Mouse (Mus musculus): ENCODE measurements around the gene Fbxo46. TPM values are rescaled to one million over a fixed set of nuclear protein-coding genes. Genes with fewer than 3 reads are reported as not detected.
A peak's percentile ranks its signal among the peaks of the same experiment; 100 is the strongest.

Fbxo46 gene
- polyA plus RNA-seq, 1 experiment = 49.3 TPM

GRCm38 (mm10) chr7:19131324-19131848 is 11.7 kb downstream of the Fbxo46 start:
- peak; percentile 76 for TF ChIP-seq CTCF (IDR thresholded peaks at IDR 0.05; ENCODE audit: control insufficient read depth, insufficient read depth, insufficient replicate concordance, low read depth, low read length)
- peak; percentile 42; the same call in 1 of the 2 replicates for TF ChIP-seq POLR2A (IDR thresholded peaks at IDR 0.05; ENCODE audit: control insufficient read depth, low read depth, low read length)

GRCm38 (mm10) chr7:19136168-19136567 is 16.5 kb downstream of the Fbxo46 start:
- H3K27ac ChIP-seq (ENCODE audit: control insufficient read depth, insufficient read depth, low read depth, low read length) = no peak overlapping the region
- H3K36me3 ChIP-seq (ENCODE audit: control insufficient read depth, insufficient read depth, low read length) = peaks cover 3% of the 10 kb centered on the region; the same call in 1 of the 2 replicates
- no peak overlapping the region for H3K4me3 ChIP-seq (ENCODE audit: control insufficient read depth, low read depth, low read length)
- H3K27me3 ChIP-seq (ENCODE audit: control insufficient read depth, insufficient read depth, low read length) = no peaks in the 10 kb centered on the region
- TF ChIP-seq POLR2A (IDR thresholded peaks at IDR 0.05; ENCODE audit: control insufficient read depth, low read depth, low read length) (no peak), CTCF (IDR thresholded peaks at IDR 0.05; ENCODE audit: control insufficient read depth, insufficient read depth, insufficient replicate concordance, low read depth, low read length) (no peak)
- peaks cover 3% of the 10 kb centered on the region; the same call in 1 of the 2 replicates for H3K4me1 ChIP-seq (ENCODE audit: control insufficient read depth, insufficient read depth, low read length)

More at GRCm38 (mm10) chr7:19131324-19131848, 11.7 kb downstream of the Fbxo46 start:
- H3K27me3 ChIP-seq (ENCODE audit: control insufficient read depth, insufficient read depth, low read length) = no peaks in the 10 kb centered on the region
- peak overlapping the region; percentile 85 for H3K4me3 ChIP-seq (ENCODE audit: control insufficient read depth, low read depth, low read length)
- peak overlapping the region; percentile 86 for H3K27ac ChIP-seq (ENCODE audit: control insufficient read depth, insufficient read depth, low read depth, low read length)
- peaks cover 10% of the 10 kb centered on the region; the same call in 1 of the 2 replicates for H3K4me1 ChIP-seq (ENCODE audit: control insufficient read depth, insufficient read depth, low read length)
- H3K36me3 ChIP-seq (ENCODE audit: control insufficient read depth, insufficient read depth, low read length) = no peaks in the 10 kb centered on the region

GRCm38 (mm10) chr7:19136673-19137334 is 17.1 kb downstream of the Fbxo46 start:
- TF ChIP-seq POLR2A (IDR thresholded peaks at IDR 0.05; ENCODE audit: control insufficient read depth, low read depth, low read length) (no peak), CTCF (IDR thresholded peaks at IDR 0.05; ENCODE audit: control insufficient read depth, insufficient read depth, insufficient replicate concordance, low read depth, low read length) (no peak)
- Histone ChIP-seq H3K36me3 (ENCODE audit: control insufficient read depth, insufficient read depth, low read length) (peaks cover 4% of the 10 kb centered on the region; the same call in 1 of the 2 replicates), H3K4me3 (ENCODE audit: control insufficient read depth, low read depth, low read length) (no peak overlapping the region), H3K27me3 (ENCODE audit: control insufficient read depth, insufficient read depth, low read length) (no peaks in the 10 kb centered on the region), H3K4me1 (ENCODE audit: control insufficient read depth, insufficient read depth, low read length) (peaks cover under 1% of the 10 kb centered on the region; the same call in 1 of the 2 replicates), H3K27ac (ENCODE audit: control insufficient read depth, insufficient read depth, low read depth, low read length) (no peak overlapping the region)

- H3K4me1 ChIP-seq (ENCODE audit: control insufficient read depth, insufficient read depth, low read length) = no peaks in the 10 kb centered on the region
- TF ChIP-seq CTCF (IDR thresholded peaks at IDR 0.05; ENCODE audit: control insufficient read depth, insufficient read depth, insufficient replicate concordance, low read depth, low read length) (0 out of 2 replicates have a peak, but pooled peaks have one; percentile 21), POLR2A (IDR thresholded peaks at IDR 0.05; ENCODE audit: control insufficient read depth, low read depth, low read length) (no peak)
- H3K36me3 ChIP-seq (ENCODE audit: control insufficient read depth, insufficient read depth, low read length) = peaks cover 4% of the 10 kb centered on the region; the same call in 1 of the 2 replicates
- H3K27me3 ChIP-seq (ENCODE audit: control insufficient read depth, insufficient read depth, low read length) = no peaks in the 10 kb centered on the region
- no peak overlapping the region for H3K27ac ChIP-seq (ENCODE audit: control insufficient read depth, insufficient read depth, low read depth, low read length)
- no peak overlapping the region for H3K4me3 ChIP-seq (ENCODE audit: control insufficient read depth, low read depth, low read length)
Observed at GRCm38 (mm10) chr7:19137380-19137779, 17.7 kb downstream of the Fbxo46 start.

- peak overlapping the region; percentile 73 for H3K4me3 ChIP-seq (ENCODE audit: control insufficient read depth, low read depth, low read length)
- H3K27me3 ChIP-seq (ENCODE audit: control insufficient read depth, insufficient read depth, low read length) = no peaks in the 10 kb centered on the region
- no peak overlapping the region for H3K27ac ChIP-seq (ENCODE audit: control insufficient read depth, insufficient read depth, low read depth, low read length)
- TF ChIP-seq POLR2A (IDR thresholded peaks at IDR 0.05; ENCODE audit: control insufficient read depth, low read depth, low read length) (no peak), CTCF (IDR thresholded peaks at IDR 0.05; ENCODE audit: control insufficient read depth, insufficient read depth, insufficient replicate concordance, low read depth, low read length) (no peak)
- peaks cover 6% of the 10 kb centered on the region for H3K4me1 ChIP-seq (ENCODE audit: control insufficient read depth, insufficient read depth, low read length)
- no peaks in the 10 kb centered on the region for H3K36me3 ChIP-seq (ENCODE audit: control insufficient read depth, insufficient read depth, low read length)
Observed at GRCm38 (mm10) chr7:19146793-19147192, 27.1 kb downstream of the Fbxo46 start.

- Histone ChIP-seq H3K4me1 (ENCODE audit: control insufficient read depth, insufficient read depth, low read length) (peaks cover 6% of the 10 kb centered on the region), H3K36me3 (ENCODE audit: control insufficient read depth, insufficient read depth, low read length) (peaks cover 4% of the 10 kb centered on the region), H3K4me3 (ENCODE audit: control insufficient read depth, low read depth, low read length) (peak overlapping the region; percentile 73), H3K27me3 (ENCODE audit: control insufficient read depth, insufficient read depth, low read length) (no peaks in the 10 kb centered on the region), H3K27ac (ENCODE audit: control insufficient read depth, insufficient read depth, low read depth, low read length) (no peak overlapping the region)
- no peak for TF ChIP-seq CTCF (IDR thresholded peaks at IDR 0.05; ENCODE audit: control insufficient read depth, insufficient read depth, insufficient replicate concordance, low read depth, low read length)
- TF ChIP-seq POLR2A (IDR thresholded peaks at IDR 0.05; ENCODE audit: control insufficient read depth, low read depth, low read length) = no peak
Observed at GRCm38 (mm10) chr7:19147497-19148045, 27.9 kb downstream of the Fbxo46 start.

GRCm38 (mm10) chr7:19148180-19148874 is 28.7 kb downstream of the Fbxo46 start:
- no peaks in the 10 kb centered on the region for H3K27me3 ChIP-seq (ENCODE audit: control insufficient read depth, insufficient read depth, low read length)
- H3K27ac ChIP-seq (ENCODE audit: control insufficient read depth, insufficient read depth, low read depth, low read length) = peak overlapping the region; percentile 95
- peak overlapping the region; percentile 91 for H3K4me3 ChIP-seq (ENCODE audit: control insufficient read depth, low read depth, low read length)
- H3K36me3 ChIP-seq (ENCODE audit: control insufficient read depth, insufficient read depth, low read length) = peaks cover 4% of the 10 kb centered on the region
- no peak for TF ChIP-seq POLR2A (IDR thresholded peaks at IDR 0.05; ENCODE audit: control insufficient read depth, low read depth, low read length)
- TF ChIP-seq CTCF (IDR thresholded peaks at IDR 0.05; ENCODE audit: control insufficient read depth, insufficient read depth, insufficient replicate concordance, low read depth, low read length) = no peak
- peaks cover 6% of the 10 kb centered on the region for H3K4me1 ChIP-seq (ENCODE audit: control insufficient read depth, insufficient read depth, low read length)

Data from testis, adult 2 months (tissue).